In the genomic region with DNA sequence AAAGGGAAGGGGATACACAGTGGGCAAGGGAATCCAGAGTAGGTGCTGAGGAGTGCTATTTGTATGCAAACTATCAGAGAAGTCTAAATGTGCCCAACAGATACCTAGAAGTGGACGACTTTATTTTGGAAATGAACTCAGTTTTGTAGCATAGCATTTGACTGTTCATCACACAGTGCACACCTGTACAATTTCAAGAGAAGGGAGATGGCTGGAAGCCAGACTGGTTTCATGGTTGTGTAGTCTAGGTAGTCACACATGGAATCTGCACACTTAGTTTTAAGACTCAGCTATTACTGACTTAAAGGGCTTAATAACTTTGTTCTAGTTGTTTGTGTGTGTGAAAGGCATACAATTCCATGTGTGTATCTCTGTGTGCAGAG, we compare ENCODE assay signal across 20 mouse cellular contexts. TPM values are rescaled to one million over a fixed set of nuclear protein-coding genes. Genes with fewer than 3 reads are reported as not detected.
A peak's percentile ranks its signal among the peaks of the same experiment; 100 is the strongest.
DNase-seq lines count a peak whose midpoint lies in the region; ATAC-seq and TF ChIP-seq lines count a peak whose summit lies in the region.
"Had no signal": no experiment of that assay in that cellular context is flagged by ENCODE, and none has a peak within 500 bp of the region (broad histone marks: within the 10 kb centered on the region; RNA-seq: fewer than 3 reads in every experiment).

No protein-coding gene starts in this region.

- 42% methylated on average over 1 of the region's 1 CpGs for WGBS in forebrain, embryonic 11.5 days
- 42% methylated on average over 1 of the region's 1 CpGs for WGBS in forebrain, embryonic 14.5 days
- WGBS in hindbrain, postnatal 0 days, result 35% methylated on average over 1 of the region's 1 CpGs
- WGBS in midbrain, embryonic 16.5 days, result 25% methylated on average over 1 of the region's 1 CpGs

- H3K27ac ChIP-seq in forebrain, embryonic 11.5 days (ENCODE audit: low read depth, low read length), result peak overlapping the region; percentile 70
- peak overlapping the region; percentile 72 for H3K27ac ChIP-seq in forebrain, embryonic 14.5 days (ENCODE audit: low read depth, low read length)
- H3K27ac ChIP-seq in hindbrain, postnatal 0 days, result no peak overlapping the region
- H3K27ac ChIP-seq in midbrain, embryonic 16.5 days (ENCODE audit: low read length), result peak overlapping the region; percentile 88
- H3K27ac ChIP-seq: heart, adult 2 months; heart, embryonic 15.5 days; limb, embryonic 13.5 days; liver, embryonic 13.5 days had no signal

- no peaks in the 10 kb centered on the region for H3K27me3 ChIP-seq in forebrain, embryonic 11.5 days (ENCODE audit: control insufficient read depth, insufficient read depth, low read length)
- no peaks in the 10 kb centered on the region for H3K27me3 ChIP-seq in forebrain, embryonic 14.5 days (replicated peaks; ENCODE audit: control insufficient read depth, insufficient read depth, low read length)
- H3K27me3 ChIP-seq in hindbrain, postnatal 0 days (ENCODE audit: insufficient read depth, low read length), result no peaks in the 10 kb centered on the region
- no peaks in the 10 kb centered on the region for H3K27me3 ChIP-seq in midbrain, embryonic 16.5 days (ENCODE audit: control insufficient read depth, insufficient read depth, low read depth, low read length)
- H3K27me3 ChIP-seq: heart, embryonic 15.5 days; limb, embryonic 13.5 days; liver, embryonic 13.5 days had no signal

- H3K4me1 ChIP-seq in forebrain, embryonic 11.5 days (replicated peaks; ENCODE audit: control insufficient read depth, insufficient read depth, low read length), result no peaks in the 10 kb centered on the region
- peaks cover 3% of the 10 kb centered on the region; the same call in 1 of the 2 replicates for H3K4me1 ChIP-seq in forebrain, embryonic 14.5 days (ENCODE audit: control insufficient read depth, insufficient read depth, low read length)
- H3K4me1 ChIP-seq in hindbrain, postnatal 0 days (ENCODE audit: insufficient read depth, low read length), result no peaks in the 10 kb centered on the region
- H3K4me1 ChIP-seq in midbrain, embryonic 16.5 days (ENCODE audit: control insufficient read depth, insufficient read depth, low read length), result peaks cover 9% of the 10 kb centered on the region; the same call in 1 of the 2 replicates
- H3K4me1 ChIP-seq: heart, embryonic 15.5 days; limb, embryonic 13.5 days; liver, embryonic 13.5 days had no signal

- H3K4me2 ChIP-seq in forebrain, embryonic 11.5 days (ENCODE audit: low read depth, low read length, severe bottlenecking), result 0 out of 2 replicates have a peak overlapping the region, but pooled peaks have one; percentile 15
- H3K4me2 ChIP-seq in forebrain, embryonic 14.5 days (ENCODE audit: low read length), result peak overlapping the region; percentile 23
- H3K4me2 ChIP-seq in hindbrain, postnatal 0 days (ENCODE audit: low read depth, low read length), result 0 out of 2 replicates have a peak overlapping the region, but pooled peaks have one; percentile 13
- peak overlapping the region; percentile 42 for H3K4me2 ChIP-seq in midbrain, embryonic 16.5 days (ENCODE audit: low read length)
- H3K4me2 ChIP-seq: heart, embryonic 15.5 days; limb, embryonic 13.5 days; liver, embryonic 13.5 days; lung, embryonic 14.5 days had no signal

- no peak; the same call in 1 of the 2 replicates for ATAC-seq in forebrain, embryonic 11.5 days (replicated peaks; ENCODE audit: low FRiP score)
- ATAC-seq in forebrain, embryonic 14.5 days, result no peak; the same call in 1 of the 2 replicates
- peak; percentile 51; the same call in 1 of the 2 replicates for ATAC-seq in hindbrain, postnatal 0 days
- no peak; the same call in 1 of the 2 replicates for ATAC-seq in midbrain, embryonic 16.5 days
- ATAC-seq in megakaryocyte progenitor cell, adult 5-6 weeks (replicated peaks; ENCODE audit: poor library complexity), result no peak
- ATAC-seq: intestine, embryonic 16.5 days had no signal

- H3K9me3 ChIP-seq in forebrain, embryonic 11.5 days (ENCODE audit: control insufficient read depth, low read length), result no peaks in the 10 kb centered on the region
- H3K9me3 ChIP-seq in forebrain, embryonic 14.5 days (replicated peaks; ENCODE audit: control insufficient read depth, low read length), result no peaks in the 10 kb centered on the region
- H3K9me3 ChIP-seq in hindbrain, postnatal 0 days (ENCODE audit: low read length), result no peaks in the 10 kb centered on the region
- no peaks in the 10 kb centered on the region for H3K9me3 ChIP-seq in midbrain, embryonic 16.5 days (replicated peaks; ENCODE audit: control insufficient read depth, low read length, poor library complexity, severe bottlenecking)
- H3K9me3 ChIP-seq: heart, embryonic 15.5 days; limb, embryonic 13.5 days; liver, embryonic 13.5 days had no signal

- no peak for TF ChIP-seq CTCF in hindbrain, postnatal 0 days (IDR thresholded peaks at IDR 0.05; ENCODE audit: low read depth)

- DNase-seq in forebrain, embryonic 11.5 days (ENCODE audit: low spot score), result no peak
- peak; percentile 3 for DNase-seq in forebrain, embryonic 14.5 days (ENCODE audit: low spot score)
- DNase-seq in hindbrain, postnatal 0 days (ENCODE audit: low spot score), result no peak
- DNase-seq in thymus, postnatal 14 days, result no peak
- DNase-seq in cerebellum, postnatal 25 days, result no peak
- no peak for DNase-seq in right cerebral cortex, postnatal 14 days
- DNase-seq: cerebellum, adult 18-20 months; gastrocnemius, postnatal 14 days; heart, adult 2 months; heart, postnatal 4 days; kidney, postnatal 4 days; liver, embryonic 13.5 days; lung, embryonic 14.5 days; lung, postnatal 4 days; thymus, postnatal 36 days had no signal

- H3K4me3 ChIP-seq in forebrain, embryonic 11.5 days (ENCODE audit: low read depth, low read length), result no peak overlapping the region
- no peak overlapping the region for H3K4me3 ChIP-seq in forebrain, embryonic 14.5 days (ENCODE audit: low read depth, low read length)
- no peak overlapping the region for H3K4me3 ChIP-seq in hindbrain, postnatal 0 days (ENCODE audit: low read length)
- no peak overlapping the region for H3K4me3 ChIP-seq in midbrain, embryonic 16.5 days (ENCODE audit: low read depth, low read length)
- H3K4me3 ChIP-seq: heart, adult 2 months; heart, embryonic 15.5 days; limb, embryonic 13.5 days; liver, embryonic 13.5 days had no signal

- H3K9ac ChIP-seq in forebrain, embryonic 11.5 days (ENCODE audit: low read length), result no peak overlapping the region
- no peak overlapping the region for H3K9ac ChIP-seq in forebrain, embryonic 14.5 days (ENCODE audit: low read length)
- no peak overlapping the region for H3K9ac ChIP-seq in hindbrain, postnatal 0 days (replicated peaks; ENCODE audit: low read length)
- no peak overlapping the region for H3K9ac ChIP-seq in midbrain, embryonic 16.5 days (ENCODE audit: low read depth, low read length)
- H3K9ac ChIP-seq: heart, embryonic 15.5 days; limb, embryonic 13.5 days; liver, embryonic 13.5 days; lung, embryonic 14.5 days had no signal

- no peaks in the 10 kb centered on the region for H3K36me3 ChIP-seq in forebrain, embryonic 11.5 days (ENCODE audit: control insufficient read depth, insufficient read depth, low read length)
- H3K36me3 ChIP-seq in forebrain, embryonic 14.5 days (ENCODE audit: control insufficient read depth, insufficient read depth, low read length), result no peaks in the 10 kb centered on the region
- H3K36me3 ChIP-seq in hindbrain, postnatal 0 days (ENCODE audit: insufficient read depth, low read length), result no peaks in the 10 kb centered on the region
- H3K36me3 ChIP-seq in midbrain, embryonic 16.5 days (ENCODE audit: control insufficient read depth, insufficient read depth, low read length), result no peaks in the 10 kb centered on the region
- H3K36me3 ChIP-seq: heart, embryonic 15.5 days; limb, embryonic 13.5 days; liver, embryonic 13.5 days had no signal

RNA-seq across cellular contexts. Expression of a gene that starts 22.2 kb away (rescaled TPM):
- polyA plus RNA-seq in forebrain, embryonic 11.5 days (2014; fragmentation: Nextera tagmentation; extraction: Ambion mirVana), result 109 and 122 TPM in 2 replicates
- polyA plus RNA-seq in forebrain, embryonic 14.5 days (2014; fragmentation: Nextera tagmentation; extraction: Ambion mirVana), result 97.6 and 103 TPM in 2 replicates
- total RNA-seq in hindbrain, postnatal 0 days (2014; rRNA removed), result 20.0 and 20.7 TPM in 2 replicates
- 67.1 and 79.9 TPM in 2 replicates for polyA plus RNA-seq in hindbrain, postnatal 0 days (2015; fragmentation: Nextera tagmentation; extraction: Ambion mirVana)
- 73.4 and 79.3 TPM in 2 replicates for polyA plus RNA-seq in midbrain, embryonic 16.5 days (2015; fragmentation: Nextera tagmentation; extraction: Ambion mirVana)
- 84.2 and 87.0 TPM in 2 replicates for total RNA-seq in megakaryocyte progenitor cell, adult 5-6 weeks (2015)
- 105 and 113 TPM in 2 replicates for total RNA-seq in megakaryocyte progenitor cell, adult 5-6 weeks (2017)

RNA-seq across cellular contexts. Expression of a gene that starts 22.3 kb away (rescaled TPM):
- polyA plus RNA-seq in forebrain, embryonic 11.5 days (2014; fragmentation: Nextera tagmentation; extraction: Ambion mirVana), result 43.8 and 46.9 TPM in 2 replicates
- polyA plus RNA-seq in forebrain, embryonic 14.5 days (2014; fragmentation: Nextera tagmentation; extraction: Ambion mirVana), result 44.7 and 45.0 TPM in 2 replicates
- total RNA-seq in hindbrain, postnatal 0 days (2014; rRNA removed), result 35.6 and 41.1 TPM in 2 replicates
- 38.0 and 40.8 TPM in 2 replicates for polyA plus RNA-seq in hindbrain, postnatal 0 days (2015; fragmentation: Nextera tagmentation; extraction: Ambion mirVana)
- polyA plus RNA-seq in midbrain, embryonic 16.5 days (2015; fragmentation: Nextera tagmentation; extraction: Ambion mirVana), result 52.7 and 55.8 TPM in 2 replicates
- 24.1 and 27.3 TPM in 2 replicates for total RNA-seq in megakaryocyte progenitor cell, adult 5-6 weeks (2015)
- total RNA-seq in megakaryocyte progenitor cell, adult 5-6 weeks (2017), result 13.3 and 19.0 TPM in 2 replicates
